Mouse (Mus musculus) monocyte, adult 2 months (primary cell): Measurements from ENCODE around the gene Wee2.

ENCODE experiments used
- DNase-seq, 2 experiments: peaks; one replicate each; pipeline ENCODE4 v3.0.0; 2022; ENCODE audit warnings: low spot score in 2 of 2, low read depth in 1 of 2

Wee2 gene

GRCm38 (mm10) chr6:40438936-40439335 lies at the start of gene Wee2:
Gene Wee2 (plus strand): TSS chr6:40439088.
- no peak for DNase-seq

GRCm38 (mm10) chr6:40390975-40391374 lies 47.9 kb upstream of the Wee2 start:
- no peak for DNase-seq

- no peak for DNase-seq
These were observed 45.7 kb upstream of the Wee2 start for GRCm38 (mm10) chr6:40393213-40393612.

GRCm38 (mm10) chr6:40402031-40402430 lies 36.9 kb upstream of the Wee2 start:
- no peak for DNase-seq

GRCm38 (mm10) chr6:40403640-40404285 lies 35.1 kb upstream of the Wee2 start:
- no peak for DNase-seq

GRCm38 (mm10) chr6:40411085-40411484 lies 27.8 kb upstream of the Wee2 start:
- no peak for DNase-seq

- DNase-seq: no peak
These were observed 25.8 kb upstream of the Wee2 start for GRCm38 (mm10) chr6:40413046-40413445.

GRCm38 (mm10) chr6:40413565-40413964 lies 25.3 kb upstream of the Wee2 start:
- no peak for DNase-seq

- no peak for DNase-seq
These were observed 23.1 kb upstream of the Wee2 start for GRCm38 (mm10) chr6:40415799-40416198.

GRCm38 (mm10) chr6:40418386-40418785 lies 20.5 kb upstream of the Wee2 start:
- no peak for DNase-seq

- DNase-seq: no peak
These were observed 17.8 kb upstream of the Wee2 start for GRCm38 (mm10) chr6:40421099-40421498.

- no peak for DNase-seq
These were observed 15.9 kb upstream of the Wee2 start for GRCm38 (mm10) chr6:40423013-40423412.

- DNase-seq: no peak
These were observed 15.1 kb upstream of the Wee2 start for GRCm38 (mm10) chr6:40423774-40424173.

- DNase-seq: no peak
These were observed 11.4 kb upstream of the Wee2 start for GRCm38 (mm10) chr6:40427441-40427840.

GRCm38 (mm10) chr6:40428696-40429095 lies 10.2 kb upstream of the Wee2 start:
- no peak for DNase-seq

- DNase-seq: no peak
These were observed 9.4 kb upstream of the Wee2 start for GRCm38 (mm10) chr6:40429521-40429931.

- DNase-seq: no peak
These were observed 8.6 kb upstream of the Wee2 start for GRCm38 (mm10) chr6:40430251-40430650.

- no peak for DNase-seq
These were observed 8.0 kb upstream of the Wee2 start for GRCm38 (mm10) chr6:40430878-40431277.

GRCm38 (mm10) chr6:40431356-40431755 lies 7.5 kb upstream of the Wee2 start:
- DNase-seq: no peak

GRCm38 (mm10) chr6:40431812-40432211 lies 7.1 kb upstream of the Wee2 start:
- no peak for DNase-seq

- no peak for DNase-seq
These were observed 6.3 kb upstream of the Wee2 start for GRCm38 (mm10) chr6:40432346-40433275.

- no peak for DNase-seq
These were observed 4.2 kb upstream of the Wee2 start for GRCm38 (mm10) chr6:40434697-40435096.
